Mouse (Mus musculus): Measurements from ENCODE around the gene Dpysl5. TPM values are rescaled to one million over a fixed set of nuclear protein-coding genes. Genes with fewer than 3 reads are reported as not detected.
A peak's percentile ranks its signal among the peaks of the same experiment; 100 is the strongest.

The Dpysl5 gene
- polyA plus RNA-seq, 1 experiment from 2014 or later = 136 TPM

DNA sequence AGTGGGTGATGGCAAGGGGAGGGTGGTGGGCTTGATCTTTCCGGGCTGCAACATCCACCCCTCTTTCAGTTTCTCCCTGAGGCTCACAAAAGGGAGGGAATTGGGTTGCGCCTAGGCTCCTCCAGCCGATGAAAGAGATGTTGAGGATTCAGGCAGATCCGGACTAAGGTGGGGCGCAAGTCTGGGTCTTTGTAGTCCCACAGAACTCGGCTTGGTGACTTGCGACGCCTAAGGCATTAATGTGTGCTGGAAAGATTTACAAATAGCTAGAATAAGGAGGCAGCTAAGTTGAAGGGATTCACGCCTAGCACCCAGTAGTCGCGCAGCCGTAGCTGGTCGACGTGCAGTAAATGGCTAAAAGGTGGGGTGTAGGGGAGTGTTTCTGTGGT is 632 bp downstream of the Dpysl5 start:
- H3K4me2 ChIP-seq (replicated peaks) = peak overlapping the region; percentile 81
- H3K4me3 ChIP-seq = peak overlapping the region; percentile 68
- peaks cover 46% of the 10 kb centered on the region for H3K4me1 ChIP-seq
- H3K27ac ChIP-seq (replicated peaks) = peak overlapping the region; percentile 92
- peak; percentile 13 for ATAC-seq (ENCODE audit: low FRiP score, low read depth)
- 0% methylated on average over 14 of the region's 14 CpGs for WGBS
- no peaks in the 10 kb centered on the region for H3K9me3 ChIP-seq
- peaks cover 11% of the 10 kb centered on the region for H3K27me3 ChIP-seq
- peak overlapping the region; percentile 89 for H3K9ac ChIP-seq (replicated peaks)
- peaks cover 14% of the 10 kb centered on the region for H3K36me3 ChIP-seq

DNA sequence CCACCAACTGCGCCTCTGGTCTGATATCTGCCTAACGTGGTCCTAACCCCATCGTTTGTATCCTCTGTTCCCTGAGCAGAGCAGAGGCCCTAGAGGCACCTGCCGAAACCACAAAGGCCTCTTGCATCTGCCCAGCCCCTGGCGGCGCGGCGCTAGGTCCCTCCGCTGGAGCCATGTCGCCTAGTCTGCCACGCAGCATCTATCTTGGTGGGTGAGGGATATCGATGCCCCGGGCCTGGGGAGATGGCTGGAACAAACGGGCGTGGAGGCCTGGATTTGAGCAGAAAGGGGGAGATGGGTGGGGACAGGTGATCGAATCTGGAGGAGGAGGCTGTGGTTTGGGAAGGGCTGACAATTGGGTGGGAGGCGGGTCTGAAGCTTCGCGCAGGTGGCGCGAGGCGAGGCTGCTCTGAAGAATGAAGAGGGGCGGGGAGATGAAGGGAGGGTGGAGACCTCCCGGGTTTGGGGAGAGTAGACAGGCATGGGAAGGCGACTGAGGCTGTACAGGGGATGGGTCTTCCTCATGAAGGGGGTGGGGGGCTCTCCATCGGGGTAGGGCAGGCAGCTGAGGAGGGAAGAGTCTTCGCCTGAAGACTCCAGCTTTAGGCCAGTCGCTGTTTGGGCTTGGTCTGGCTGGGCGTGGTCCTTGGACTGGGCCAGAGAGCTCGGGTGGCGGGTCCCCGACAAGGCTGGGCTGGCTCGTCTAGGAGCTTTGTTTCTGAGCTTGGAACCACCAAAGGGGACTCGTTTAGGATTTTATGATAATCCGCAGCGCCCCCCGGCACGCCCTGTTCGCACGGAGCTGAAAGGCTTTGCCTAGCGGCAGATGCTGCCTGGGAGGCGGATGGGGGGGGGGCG is 1.3 kb downstream of the Dpysl5 start:
- peak overlapping the region; percentile 92 for H3K27ac ChIP-seq (replicated peaks)
- H3K36me3 ChIP-seq = peaks cover 14% of the 10 kb centered on the region
- peak overlapping the region; percentile 89 for H3K9ac ChIP-seq (replicated peaks)
- peaks cover 9% of the 10 kb centered on the region for H3K27me3 ChIP-seq
- peak overlapping the region; percentile 81 for H3K4me2 ChIP-seq (replicated peaks)
- H3K9me3 ChIP-seq = no peaks in the 10 kb centered on the region
- ATAC-seq (ENCODE audit: low FRiP score, low read depth) = peak; percentile 60
- H3K4me1 ChIP-seq = peaks cover 47% of the 10 kb centered on the region
- H3K4me3 ChIP-seq = peak overlapping the region; percentile 68
- under 1% methylated on average over 39 of the region's 43 CpGs for WGBS

DNA sequence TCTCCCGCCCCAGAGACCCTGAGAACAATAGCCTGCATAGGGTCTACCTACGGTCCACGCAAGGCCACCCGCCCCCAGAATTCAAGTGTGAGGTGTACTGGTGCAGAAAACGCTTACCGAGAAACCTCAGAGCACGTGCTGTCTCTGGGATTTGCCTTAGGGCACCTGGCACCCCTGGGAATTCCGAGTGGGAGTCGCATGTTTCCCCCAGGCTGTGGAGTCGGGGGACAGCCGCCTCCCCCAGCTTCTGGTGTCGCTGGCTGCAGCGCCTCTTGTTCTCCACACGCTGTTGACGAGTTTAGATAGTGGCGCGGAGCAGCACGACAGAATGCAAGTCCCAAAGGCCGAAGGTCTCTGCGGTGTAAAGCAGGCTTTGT is 1.9 kb downstream of the Dpysl5 start:
- WGBS = 1% methylated on average over 20 of the region's 20 CpGs
- Histone ChIP-seq H3K4me1 (peaks cover 48% of the 10 kb centered on the region), H3K27me3 (peaks cover 9% of the 10 kb centered on the region)

DNA sequence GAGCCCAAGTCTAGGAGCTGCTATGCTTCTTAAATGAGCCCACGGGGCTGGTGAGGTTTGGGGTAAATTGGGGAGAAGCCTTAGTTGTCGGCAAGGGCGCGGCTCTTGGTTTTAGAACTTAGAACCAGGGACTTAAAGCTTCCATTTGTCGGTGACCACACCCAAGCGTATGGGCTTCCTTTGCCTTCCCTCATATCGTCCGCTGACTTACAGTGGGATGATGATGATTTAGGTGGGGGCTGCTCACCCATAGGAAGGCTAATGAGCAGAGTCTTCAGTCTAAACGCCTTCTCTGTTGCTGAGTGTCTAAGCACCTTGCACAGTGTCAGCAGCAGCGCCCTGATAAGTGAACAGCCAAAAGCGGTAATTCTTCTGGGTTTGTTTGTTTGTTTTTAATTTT is 2.3 kb downstream of the Dpysl5 start:
- Histone ChIP-seq H3K4me2 (replicated peaks) (peak overlapping the region; percentile 81), H3K27me3 (peaks cover 7% of the 10 kb centered on the region), H3K9ac (replicated peaks) (peak overlapping the region; percentile 89), H3K4me1 (peaks cover 50% of the 10 kb centered on the region), H3K4me3 (peak overlapping the region; percentile 68), H3K27ac (replicated peaks) (peak overlapping the region; percentile 92), H3K9me3 (no peaks in the 10 kb centered on the region), H3K36me3 (peaks cover 14% of the 10 kb centered on the region)
- 15% methylated on average over 11 of the region's 11 CpGs for WGBS
- no peak for ATAC-seq (ENCODE audit: low FRiP score, low read depth)

More for the DNA sequence above, 1.9 kb downstream of the Dpysl5 start:
- Histone ChIP-seq H3K27ac (replicated peaks) (peak overlapping the region; percentile 92), H3K4me3 (peak overlapping the region; percentile 68), H3K4me2 (replicated peaks) (peak overlapping the region; percentile 81), H3K9me3 (no peaks in the 10 kb centered on the region), H3K36me3 (peaks cover 14% of the 10 kb centered on the region), H3K9ac (replicated peaks) (peak overlapping the region; percentile 89)
- ATAC-seq (ENCODE audit: low FRiP score, low read depth) = peak; percentile 21

DNA sequence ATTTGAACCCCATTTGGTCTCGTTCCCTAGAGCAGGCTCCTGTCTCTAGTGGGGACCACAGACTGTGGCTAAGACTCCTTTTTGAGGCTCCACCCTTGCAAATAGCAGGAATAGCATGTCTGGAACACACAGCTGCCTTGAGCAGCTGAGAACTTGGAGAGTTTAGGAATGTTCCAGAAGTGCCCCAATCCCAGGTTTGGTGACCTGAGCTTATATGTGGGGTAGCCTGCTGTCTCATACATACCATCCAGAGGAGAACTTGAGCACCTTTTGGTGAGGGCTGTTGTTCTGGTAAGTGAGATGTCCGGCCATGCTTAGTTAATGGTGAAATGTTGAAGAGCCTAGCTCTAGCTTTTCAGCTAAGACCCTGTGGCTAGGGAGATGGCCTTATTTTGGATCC is 4.9 kb downstream of the Dpysl5 start:
- Histone ChIP-seq H3K36me3 (peaks cover 23% of the 10 kb centered on the region), H3K9ac (replicated peaks) (no peak overlapping the region), H3K4me3 (no peak overlapping the region), H3K27ac (replicated peaks) (no peak overlapping the region), H3K4me1 (peaks cover 45% of the 10 kb centered on the region), H3K4me2 (replicated peaks) (no peak overlapping the region), H3K9me3 (no peaks in the 10 kb centered on the region), H3K27me3 (no peaks in the 10 kb centered on the region)
- WGBS = 96% methylated on average over 2 of the region's 2 CpGs
- no peak for ATAC-seq (ENCODE audit: low FRiP score, low read depth)

DNA sequence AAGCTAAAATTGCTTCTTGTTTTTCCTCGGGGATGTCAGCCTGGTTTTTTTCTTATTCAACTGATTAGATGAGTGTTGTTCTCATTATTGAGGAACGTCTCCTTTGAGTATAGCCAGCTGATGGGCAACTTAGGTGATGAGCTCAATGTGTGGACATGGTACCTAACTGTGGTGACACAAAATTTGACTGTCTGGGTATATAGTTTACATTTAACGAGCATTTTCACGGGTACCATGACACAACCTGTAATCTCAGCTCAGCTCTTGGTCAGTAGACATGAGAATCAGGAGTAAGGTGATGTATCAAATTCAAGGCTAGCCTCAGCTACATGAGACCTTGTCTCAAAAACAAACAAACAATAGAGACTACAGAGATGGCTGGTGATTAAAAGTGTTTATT is 6.1 kb downstream of the Dpysl5 start:
- Histone ChIP-seq H3K4me1 (peaks cover 43% of the 10 kb centered on the region), H3K27me3 (no peaks in the 10 kb centered on the region), H3K4me2 (replicated peaks) (peak overlapping the region; percentile 40), H3K4me3 (no peak overlapping the region), H3K9me3 (no peaks in the 10 kb centered on the region), H3K27ac (replicated peaks) (peak overlapping the region; percentile 78), H3K9ac (replicated peaks) (no peak overlapping the region), H3K36me3 (peaks cover 33% of the 10 kb centered on the region)
- ATAC-seq (ENCODE audit: low FRiP score, low read depth) = no peak
- WGBS = 90% methylated on average over 4 of the region's 4 CpGs

DNA sequence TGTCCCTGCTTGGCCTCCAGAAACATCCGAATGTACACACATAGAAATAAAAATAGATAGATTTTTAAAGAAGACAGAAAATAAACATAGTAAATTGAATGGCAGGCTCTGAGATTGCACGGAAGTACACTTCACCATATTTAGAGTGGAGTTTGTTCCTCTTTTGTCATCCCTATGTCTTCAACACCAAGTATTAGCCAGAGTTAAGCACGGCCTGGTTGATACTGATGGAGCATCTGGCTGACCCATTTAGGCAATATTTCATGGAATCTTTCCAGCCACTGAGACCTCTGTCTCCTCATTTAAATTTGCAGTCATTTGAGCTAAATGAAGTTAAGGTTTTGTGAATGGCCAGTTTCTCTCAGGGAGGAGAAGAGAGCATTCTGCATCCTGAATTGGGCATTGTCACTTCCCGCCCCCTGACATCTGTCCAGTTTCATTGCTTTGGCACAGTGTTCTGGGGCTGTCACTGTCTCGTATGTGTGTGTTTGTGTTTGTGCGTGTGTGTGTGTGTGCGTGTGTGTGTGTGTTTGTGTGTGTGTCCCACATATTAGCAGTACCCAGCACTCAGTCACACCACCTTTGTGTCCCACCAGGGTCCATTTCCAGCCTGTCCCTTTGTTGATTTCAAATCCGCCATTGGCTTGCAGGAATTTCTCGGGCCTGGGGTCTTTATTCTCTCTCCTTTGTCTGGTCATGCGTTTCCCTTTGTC is 6.8 kb downstream of the Dpysl5 start:
- peaks cover 46% of the 10 kb centered on the region for H3K4me1 ChIP-seq
- H3K4me3 ChIP-seq = 0 out of 2 replicates have a peak overlapping the region, but pooled peaks have one; percentile 1
- ATAC-seq (ENCODE audit: low FRiP score, low read depth) = no peak
- H3K4me2 ChIP-seq (replicated peaks) = peak overlapping the region; percentile 40
- no peaks in the 10 kb centered on the region for H3K27me3 ChIP-seq
- H3K9ac ChIP-seq (replicated peaks) = peak overlapping the region; percentile 29; the same call in 1 of the 2 replicates
- 29% methylated on average over 10 of the region's 10 CpGs for WGBS
- H3K9me3 ChIP-seq = no peaks in the 10 kb centered on the region
- H3K27ac ChIP-seq (replicated peaks) = peak overlapping the region; percentile 78
- H3K36me3 ChIP-seq = peaks cover 36% of the 10 kb centered on the region

DNA sequence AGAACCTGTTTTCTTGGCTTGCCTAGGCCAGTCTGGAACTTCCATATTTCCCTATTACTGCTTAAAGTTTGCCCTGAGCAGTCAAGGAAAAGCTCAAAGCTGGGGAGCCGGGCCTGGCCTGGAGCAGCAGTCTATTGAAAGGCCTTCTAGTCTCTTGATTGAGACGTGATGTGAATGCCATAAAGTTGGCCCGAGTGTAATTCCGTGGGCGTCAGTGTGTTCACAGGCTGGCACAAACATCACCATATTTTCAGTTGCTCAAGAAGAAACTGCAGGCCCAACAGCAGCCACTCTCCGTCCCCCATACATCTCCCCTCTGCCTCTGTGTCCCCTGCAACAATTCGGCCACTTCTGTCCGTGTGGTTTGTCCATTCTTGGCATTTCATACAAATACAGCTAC is 10.6 kb downstream of the Dpysl5 start:
- Histone ChIP-seq H3K36me3 (peaks cover 37% of the 10 kb centered on the region), H3K9ac (replicated peaks) (no peak overlapping the region), H3K9me3 (no peaks in the 10 kb centered on the region), H3K4me2 (replicated peaks) (no peak overlapping the region), H3K4me1 (peaks cover 26% of the 10 kb centered on the region), H3K4me3 (no peak overlapping the region), H3K27me3 (no peaks in the 10 kb centered on the region), H3K27ac (replicated peaks) (no peak overlapping the region; the same call in 1 of the 2 replicates)
- 90% methylated on average over 8 of the region's 8 CpGs for WGBS
- no peak for ATAC-seq (ENCODE audit: low FRiP score, low read depth)

DNA sequence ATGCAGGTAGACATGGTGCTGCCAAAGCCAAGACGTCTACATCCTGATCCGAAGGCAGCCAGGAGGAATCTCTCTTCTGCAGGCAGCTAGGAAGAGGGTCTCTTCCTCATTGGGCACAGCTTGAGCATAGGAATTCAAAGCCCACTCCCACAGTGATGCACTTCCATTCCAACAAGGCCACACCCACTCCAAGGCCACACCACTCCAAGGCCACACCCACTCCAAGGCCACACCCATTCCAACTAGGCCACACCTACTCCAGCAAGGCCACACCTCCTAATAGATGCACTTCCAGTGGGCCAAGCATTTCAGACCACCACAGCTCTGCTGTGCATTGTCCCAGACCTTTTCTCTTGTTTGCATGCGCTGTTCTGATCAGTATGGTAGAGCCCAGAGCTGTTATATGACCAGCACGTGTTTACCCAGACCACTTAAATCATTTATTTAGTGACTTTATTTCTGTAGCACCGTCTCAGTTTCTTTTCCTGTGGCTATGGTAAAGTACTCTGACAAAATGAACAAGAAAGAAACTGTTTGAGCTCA is 14.9 kb downstream of the Dpysl5 start:
- 94% methylated on average over 5 of the region's 5 CpGs for WGBS
- Histone ChIP-seq H3K4me2 (replicated peaks) (no peak overlapping the region), H3K36me3 (peaks cover 36% of the 10 kb centered on the region), H3K27me3 (no peaks in the 10 kb centered on the region), H3K9ac (replicated peaks) (no peak overlapping the region), H3K4me1 (0 out of 2 replicates have a peak, but pooled peaks cover 3% of the 10 kb centered on the region), H3K27ac (replicated peaks) (no peak overlapping the region), H3K4me3 (no peak overlapping the region), H3K9me3 (no peaks in the 10 kb centered on the region)
- no peak for ATAC-seq (ENCODE audit: low FRiP score, low read depth)

DNA sequence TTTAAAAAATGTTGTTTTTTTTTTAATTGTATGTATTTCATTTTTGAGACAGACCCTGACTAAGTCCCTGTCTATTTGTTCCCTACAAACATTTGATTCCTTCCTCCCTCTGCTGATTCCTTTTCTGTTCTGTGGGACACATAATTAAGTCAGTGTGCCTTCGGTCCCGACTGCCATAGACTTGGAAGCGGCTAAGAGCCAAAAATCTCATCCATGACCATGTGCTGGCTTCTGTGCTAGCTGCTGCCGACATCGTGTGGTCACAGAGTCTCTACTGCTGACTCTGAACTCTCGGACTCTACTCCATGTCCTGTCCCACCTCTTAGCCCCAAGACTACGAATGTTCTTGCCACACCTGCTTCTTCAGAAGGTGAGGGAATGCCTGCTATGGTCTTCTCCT is 21.1 kb downstream of the Dpysl5 start:
- ATAC-seq (ENCODE audit: low FRiP score, low read depth) = no peak
- Histone ChIP-seq H3K9ac (replicated peaks) (no peak overlapping the region), H3K36me3 (peaks cover 19% of the 10 kb centered on the region), H3K4me1 (peaks cover 43% of the 10 kb centered on the region), H3K9me3 (no peaks in the 10 kb centered on the region), H3K4me3 (no peak overlapping the region), H3K27me3 (no peaks in the 10 kb centered on the region), H3K4me2 (replicated peaks) (no peak overlapping the region), H3K27ac (replicated peaks) (no peak overlapping the region)
- WGBS = 93% methylated on average over 7 of the region's 7 CpGs

DNA sequence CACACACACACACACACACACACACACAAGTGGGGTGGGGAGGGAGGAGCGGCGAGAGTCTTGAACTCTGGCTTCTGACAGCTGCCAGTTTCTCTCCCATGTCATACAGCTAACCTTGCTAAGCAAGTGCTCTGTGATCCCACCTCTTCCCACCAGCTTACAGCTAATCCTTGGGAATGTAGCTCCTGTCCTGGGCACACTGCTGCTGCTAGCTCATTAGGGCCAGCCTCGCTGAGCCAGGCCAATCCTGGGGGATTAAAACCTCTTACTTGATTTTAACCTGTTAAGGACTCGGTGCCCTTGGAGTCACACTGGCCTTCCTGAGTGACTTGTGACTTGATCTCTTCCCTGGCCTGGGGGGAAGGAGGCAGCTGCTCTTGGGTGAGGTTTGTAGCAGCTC is 23.3 kb downstream of the Dpysl5 start:
- Histone ChIP-seq H3K27ac (replicated peaks) (no peak overlapping the region), H3K9me3 (no peaks in the 10 kb centered on the region), H3K4me3 (no peak overlapping the region), H3K4me2 (replicated peaks) (no peak overlapping the region), H3K4me1 (peaks cover 65% of the 10 kb centered on the region), H3K36me3 (peaks cover 15% of the 10 kb centered on the region), H3K9ac (replicated peaks) (no peak overlapping the region), H3K27me3 (no peaks in the 10 kb centered on the region)
- WGBS = 40% methylated on average over 4 of the region's 4 CpGs
- no peak for ATAC-seq (ENCODE audit: low FRiP score, low read depth)

All from midbrain, embryonic 12.5 days (tissue).